Mouse (Mus musculus) liver, embryonic 11.5 days (tissue): Measurements from ENCODE around the gene Gm10912. TPM values are rescaled to one million over a fixed set of nuclear protein-coding genes. Genes with fewer than 3 reads are reported as not detected.
"Not testable (repeated sequence)": the region's sequence is repeated elsewhere in the genome, so short reads cannot be mapped to it uniquely, and the experiment has no call there.

Source experiments
- ATAC-seq: fragments of 200-750 bp; cut with Nextera tagmentation; replicated peaks from 2 replicates; pipeline ENCODE4 v1.8.0; 2017; ENCODE audit warnings: moderate number of reproducible peaks, mild to moderate bottlenecking, moderate TSS enrichment, moderate library complexity; ENCODE audit not compliant: low FRiP score
- DNase-seq: peaks from one replicate; pipeline ENCODE4 v3.0.0-alpha.2; 2017; ENCODE audit warnings: low spot score
- H3K27ac ChIP-seq: fragments of 300-500 bp; sonication (generic); 2 replicates; pipeline ENCODE4 v1.5.1; 2014; ENCODE audit warnings: mild to moderate bottlenecking, low read depth, low read length, control low read depth
- H3K27me3 ChIP-seq: fragments of 300-500 bp; sonication (generic); replicated peaks from 2 replicates; pipeline ENCODE4 v1.6.1; 2014; ENCODE audit warnings: low read length, mixed read lengths; ENCODE audit not compliant: control insufficient read depth, insufficient read depth
- H3K36me3 ChIP-seq: fragments of 300-500 bp; sonication (generic); 2 replicates; pipeline ENCODE4 v1.6.1; 2014; ENCODE audit warnings: mild to moderate bottlenecking, low read length, moderate library complexity, mixed read lengths; ENCODE audit not compliant: control insufficient read depth, insufficient read depth
- H3K4me1 ChIP-seq: fragments of 300-500 bp; sonication (generic); replicated peaks from 2 replicates; pipeline ENCODE4 v1.6.1; 2014; ENCODE audit warnings: low read length, mixed read lengths; ENCODE audit not compliant: control insufficient read depth, insufficient read depth
- H3K4me2 ChIP-seq: fragments of 300-500 bp; sonication (generic); 2 replicates; pipeline ENCODE4 v1.6.1; 2014; ENCODE audit warnings: mild to moderate bottlenecking, control low read depth, moderate library complexity
- H3K4me3 ChIP-seq: fragments of 300-500 bp; sonication (generic); 2 replicates; pipeline ENCODE4 v1.5.1; 2014; ENCODE audit warnings: low read depth, low read length, control low read depth
- H3K9ac ChIP-seq: fragments of 300-500 bp; sonication (generic); 2 replicates; pipeline ENCODE4 v1.6.1; 2014; ENCODE audit warnings: low read depth, low read length, control low read depth
- H3K9me3 ChIP-seq: fragments of 300-500 bp; sonication (generic); 2 replicates; pipeline ENCODE4 v1.6.1; 2016; ENCODE audit warnings: low read length, inconsistent platforms, mixed read lengths; ENCODE audit not compliant: control insufficient read depth
- WGBS: fragments of 180-500 bp; shearing (Covaris S2); extraction: QIAGEN DNeasy Blood & Tissue Kit; methylation state at CpG from one replicate; pipeline ENCODE4 v1.1.7; 2014; 5-methylcytosine and 5-hydroxymethylcytosine counted together
- polyA plus RNA-seq: library from polyadenylated mRNA; unstranded; fragments of >200 nt; fragmentation: Nextera tagmentation; extraction: Ambion mirVana; gene quantifications from 2 replicates; pipeline ENCODE4 v1.2.1, GENCODE M21; 2014

The Gm10912 gene
- polyA plus RNA-seq, 1 experiment from 2014 or later = not detected

DNA sequence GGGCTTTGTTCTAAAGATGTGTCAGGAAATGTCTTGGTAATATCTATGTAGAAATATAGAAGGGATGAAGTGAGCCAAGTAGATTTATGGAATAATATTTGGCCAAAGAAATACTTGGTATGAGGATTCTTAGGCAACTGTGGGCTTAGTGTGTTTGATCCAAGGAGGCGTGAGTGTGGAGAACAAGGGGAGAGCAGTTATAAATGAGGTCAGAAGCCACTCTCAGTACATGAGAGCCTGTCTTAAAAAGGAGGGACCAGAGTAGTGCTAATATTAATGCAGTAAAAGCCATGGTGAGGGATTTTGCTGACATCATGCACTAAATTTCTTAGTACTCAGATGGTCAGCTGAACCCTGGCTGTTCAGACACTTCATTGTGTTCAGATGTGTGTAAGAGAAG, 7.2 kb upstream of the Gm10912 start:
- H3K4me1 ChIP-seq = no peaks in the 10 kb centered on the region; the same call in 1 of the 2 replicates
- no peaks in the 10 kb centered on the region for H3K9me3 ChIP-seq
- no peak for DNase-seq
- no peak overlapping the region for H3K9ac ChIP-seq
- H3K4me3 ChIP-seq = no peak overlapping the region
- WGBS = 85% methylated on average over 1 of the region's 1 CpGs
- peaks cover 26% of the 10 kb centered on the region for H3K36me3 ChIP-seq
- no peak for ATAC-seq
- H3K27me3 ChIP-seq = no peaks in the 10 kb centered on the region
- no peak overlapping the region for H3K27ac ChIP-seq
- no peak overlapping the region for H3K4me2 ChIP-seq

DNA sequence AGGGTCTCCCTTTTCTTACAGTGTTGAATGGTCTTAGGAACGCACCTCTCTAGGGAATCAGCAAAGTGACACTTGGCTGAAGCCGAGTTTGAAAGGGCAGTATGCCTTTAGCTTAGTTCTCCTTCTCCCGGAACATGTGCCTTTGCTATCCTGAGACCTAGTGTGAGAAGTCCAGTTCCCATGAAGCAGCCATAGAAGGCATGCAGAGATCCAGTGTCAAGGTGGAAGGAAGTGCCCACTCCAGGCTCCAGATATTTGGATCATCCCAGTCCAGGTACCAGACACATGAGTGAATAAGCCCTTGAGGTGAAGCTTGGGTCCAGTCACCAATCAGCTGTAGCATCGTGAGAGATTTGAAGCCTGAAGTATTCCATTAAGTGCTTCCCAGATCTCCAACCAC, 6.7 kb upstream of the Gm10912 start:
- Histone ChIP-seq H3K4me3 (no peak overlapping the region), H3K27ac (no peak overlapping the region), H3K4me2 (no peak overlapping the region), H3K9ac (no peak overlapping the region), H3K27me3 (no peaks in the 10 kb centered on the region), H3K36me3 (peaks cover 26% of the 10 kb centered on the region), H3K4me1 (peaks cover 2% of the 10 kb centered on the region), H3K9me3 (no peaks in the 10 kb centered on the region)
- DNase-seq (no peak), ATAC-seq (no peak)
- 93% methylated on average over 4 of the region's 4 CpGs for WGBS

DNA sequence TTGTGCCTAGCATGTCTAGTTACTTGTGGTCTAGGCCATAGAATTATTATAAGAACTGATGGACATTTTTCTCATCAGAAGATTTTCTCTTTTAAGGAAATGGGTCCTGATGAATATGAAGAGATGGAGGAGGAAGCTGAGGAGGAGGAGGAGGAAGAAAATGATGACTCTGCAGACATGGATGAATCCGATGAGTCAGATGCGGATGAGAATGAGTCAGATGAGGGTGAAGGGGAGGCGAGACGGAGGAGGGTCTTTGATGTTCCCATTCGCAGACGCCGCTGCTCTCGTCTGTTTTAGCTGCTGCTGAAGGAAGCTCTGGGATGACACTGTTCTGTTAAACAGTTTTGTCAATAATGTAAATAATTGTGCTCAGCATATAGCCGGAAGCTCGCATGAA, 5.8 kb upstream of the Gm10912 start:
- no peak for DNase-seq
- no peak for ATAC-seq
- Histone ChIP-seq H3K9me3 (no peaks in the 10 kb centered on the region), H3K36me3 (peaks cover 22% of the 10 kb centered on the region), H3K27me3 (no peaks in the 10 kb centered on the region), H3K9ac (no peak overlapping the region), H3K27ac (no peak overlapping the region; the same call in 1 of the 2 replicates), H3K4me3 (no peak overlapping the region), H3K4me1 (peaks cover 5% of the 10 kb centered on the region), H3K4me2 (no peak overlapping the region)
- WGBS = 88% methylated on average over 10 of the region's 10 CpGs

DNA sequence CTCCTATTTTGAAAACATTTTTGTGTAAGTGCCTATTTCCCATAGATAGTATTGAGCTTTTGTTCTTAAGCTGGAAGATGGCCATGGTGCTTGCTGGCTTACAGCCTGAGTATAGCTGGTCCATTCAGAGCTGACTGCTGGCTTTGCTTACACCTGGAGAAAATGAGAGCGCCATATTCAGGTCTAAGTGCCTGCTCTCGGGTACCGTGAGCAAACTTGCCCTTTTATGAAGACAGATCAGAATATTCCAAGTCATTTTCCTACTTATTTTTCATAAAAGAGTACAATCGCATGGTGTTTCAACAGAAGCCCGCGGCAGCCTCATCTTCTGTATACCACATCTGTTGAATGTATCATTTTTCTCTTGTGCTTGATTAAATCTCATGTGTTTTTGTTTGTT, 4.6 kb upstream of the Gm10912 start:
- Histone ChIP-seq H3K9ac (no peak overlapping the region), H3K4me2 (no peak overlapping the region), H3K9me3 (no peaks in the 10 kb centered on the region), H3K36me3 (peaks cover 16% of the 10 kb centered on the region), H3K27me3 (no peaks in the 10 kb centered on the region), H3K27ac (no peak overlapping the region), H3K4me3 (no peak overlapping the region), H3K4me1 (peaks cover 5% of the 10 kb centered on the region)
- ATAC-seq (no peak), DNase-seq (no peak)
- WGBS = 96% methylated on average over 6 of the region's 6 CpGs

DNA sequence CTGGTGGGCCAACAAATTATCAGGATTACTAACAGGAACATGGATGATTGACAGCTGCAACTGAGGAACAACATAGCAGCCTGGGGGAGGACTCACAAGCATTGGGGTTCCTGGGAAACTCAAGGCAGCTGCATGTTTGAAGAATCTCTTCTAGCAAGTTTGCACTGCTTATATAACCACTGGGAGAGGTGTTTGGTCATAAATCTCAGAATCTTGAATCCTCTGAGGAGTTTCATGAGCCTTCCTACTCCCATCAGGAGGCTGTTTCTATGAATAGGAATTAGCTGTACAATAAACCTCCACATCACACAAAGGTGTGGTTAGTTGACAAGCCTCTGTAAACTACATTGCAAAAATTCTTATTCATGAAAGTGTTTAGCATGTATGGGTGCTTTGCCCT, 3.0 kb upstream of the Gm10912 start:
- no peaks in the 10 kb centered on the region for H3K27me3 ChIP-seq
- H3K9me3 ChIP-seq = no peaks in the 10 kb centered on the region
- H3K4me2 ChIP-seq = no peak overlapping the region
- no peak overlapping the region for H3K27ac ChIP-seq
- ATAC-seq = no peak
- no peak overlapping the region for H3K9ac ChIP-seq
- no peak for DNase-seq
- H3K4me1 ChIP-seq = peaks cover 5% of the 10 kb centered on the region
- no peak overlapping the region for H3K4me3 ChIP-seq
- peaks cover 16% of the 10 kb centered on the region for H3K36me3 ChIP-seq

DNA sequence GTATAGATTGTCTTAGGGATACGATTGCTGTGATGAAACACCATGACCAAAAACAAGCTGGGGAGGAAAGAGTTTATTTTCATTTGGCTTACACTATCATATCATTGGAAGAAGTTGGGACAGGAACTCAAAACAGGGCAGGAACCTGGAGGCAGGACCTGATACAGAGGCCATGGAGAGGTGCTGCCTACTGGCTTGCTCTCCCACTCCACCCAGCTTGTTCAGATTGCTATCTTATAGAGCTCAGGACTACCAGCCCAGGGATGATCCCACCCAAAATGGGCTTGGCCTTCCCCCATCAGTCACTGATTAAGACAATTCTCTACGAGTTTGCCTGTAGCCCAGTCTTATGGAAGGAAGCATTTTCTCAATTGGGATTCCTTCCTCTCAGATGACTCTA, 1.5 kb upstream of the Gm10912 start:
- Histone ChIP-seq H3K4me1 (peaks cover 5% of the 10 kb centered on the region; the same call in 1 of the 2 replicates), H3K27ac (no peak overlapping the region)
- peak; percentile 60; the same call in 1 of the 2 replicates for ATAC-seq

DNA sequence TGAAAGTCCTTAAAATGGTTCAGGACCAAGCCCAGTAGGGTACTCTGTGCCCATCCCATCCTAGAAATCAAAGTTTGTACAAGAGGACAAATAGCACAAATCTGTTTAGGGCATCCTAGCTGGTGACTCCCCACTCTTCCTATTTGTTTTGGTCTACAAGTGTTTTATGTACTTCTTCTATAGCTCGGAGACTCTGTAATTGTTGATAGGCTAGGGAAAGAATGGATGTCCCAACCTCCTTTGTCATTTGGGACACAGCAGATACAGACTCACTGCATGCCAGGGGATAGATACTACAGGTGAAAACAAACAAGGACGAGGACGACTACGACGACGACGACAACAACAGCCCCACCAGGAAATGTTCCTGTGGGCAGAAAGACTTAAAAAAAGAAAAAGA, 2.8 kb downstream of the Gm10912 start, which contains the start of gene Gm10799:
TSS of gene Gm10799 (minus strand) at position 101 of the 400 bp plus-strand sequence.
- not testable (repeated sequence) for ATAC-seq, H3K4me2 ChIP-seq, H3K9ac ChIP-seq, H3K36me3 ChIP-seq, H3K9me3 ChIP-seq, H3K4me1 ChIP-seq, H3K27me3 ChIP-seq, H3K27ac ChIP-seq, DNase-seq, H3K4me3 ChIP-seq
- WGBS = 62% methylated on average over 7 of the region's 7 CpGs

More for the DNA sequence above, 1.5 kb upstream of the Gm10912 start:
- no peaks in the 10 kb centered on the region for H3K27me3 ChIP-seq
- H3K4me3 ChIP-seq = no peak overlapping the region
- H3K9me3 ChIP-seq = no peaks in the 10 kb centered on the region
- H3K4me2 ChIP-seq = no peak overlapping the region
- no peak for DNase-seq
- 66% methylated on average over 2 of the region's 2 CpGs for WGBS
- H3K9ac ChIP-seq = no peak overlapping the region
- H3K36me3 ChIP-seq = peaks cover 14% of the 10 kb centered on the region

DNA sequence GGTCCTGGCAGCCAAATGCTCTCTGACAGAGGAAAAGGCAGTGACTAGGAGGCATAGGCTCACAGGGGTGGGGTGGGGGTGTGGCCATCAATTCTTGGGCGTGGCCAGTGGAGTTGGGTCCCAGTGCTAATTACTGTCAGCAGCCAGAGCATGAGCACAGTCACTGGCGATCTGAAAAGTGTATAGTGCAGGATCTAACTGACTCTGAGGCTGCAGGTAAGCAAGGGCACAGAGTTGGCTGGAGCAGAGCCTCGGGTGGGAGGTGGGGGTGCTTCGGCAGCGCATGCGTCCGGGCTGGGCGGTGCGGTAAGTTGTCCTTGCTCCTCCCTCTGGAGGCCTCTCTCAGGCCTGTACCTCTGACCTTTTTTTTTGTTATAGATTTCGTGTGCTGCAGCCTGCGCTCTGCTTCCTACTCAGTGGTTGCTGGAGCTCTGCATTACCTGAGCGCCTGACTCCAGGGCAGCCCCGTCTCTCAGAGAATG, 4.1 kb downstream of the Gm10912 start, which contains the start of gene Cd59b:
TSS of gene Cd59b (plus strand) at position 146 of the 482 bp plus-strand sequence.
- no peaks in the 10 kb centered on the region for H3K27me3 ChIP-seq
- H3K27ac ChIP-seq = peak within 1 kb of the TSS; percentile 90
- DNase-seq = peak; percentile 80
- no peaks in the 10 kb centered on the region for H3K4me1 ChIP-seq
- peak within 1 kb of the TSS; percentile 73 for H3K4me2 ChIP-seq
- WGBS = 13% methylated on average over 13 of the region's 13 CpGs
- ATAC-seq = peak; percentile 95
- H3K4me3 ChIP-seq = peak within 1 kb of the TSS; percentile 49
- H3K36me3 ChIP-seq = no peaks in the 10 kb centered on the region
- peak within 1 kb of the TSS; percentile 57 for H3K9ac ChIP-seq
- no peaks in the 10 kb centered on the region for H3K9me3 ChIP-seq

DNA sequence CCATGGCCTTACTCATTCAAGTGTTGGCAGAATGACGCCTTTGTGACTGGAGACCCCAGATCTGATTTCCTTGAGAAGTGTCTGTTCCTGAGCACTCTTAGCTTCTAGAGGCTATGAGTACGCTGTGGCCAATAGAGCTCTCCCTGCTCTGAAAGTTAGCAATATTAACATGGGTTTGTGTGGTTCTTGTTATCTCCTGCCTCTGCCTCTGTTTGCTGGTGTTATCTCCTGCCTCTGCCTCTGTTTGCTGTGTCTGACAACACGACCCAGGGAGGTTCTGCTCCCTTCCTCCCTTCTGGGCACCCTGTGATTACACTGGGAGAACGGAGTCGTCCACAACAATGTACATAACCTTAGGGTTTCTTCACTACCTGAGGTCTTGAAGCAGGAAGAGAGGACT, 12.7 kb downstream of the Gm10912 start:
- H3K4me3 ChIP-seq, H3K36me3 ChIP-seq, H3K9ac ChIP-seq, H3K4me1 ChIP-seq, H3K9me3 ChIP-seq, DNase-seq, H3K27me3 ChIP-seq: not testable (repeated sequence)
- ATAC-seq = peak; percentile 99
- WGBS = 28% methylated on average over 5 of the region's 5 CpGs
- Histone ChIP-seq H3K4me2 (peak overlapping the region; percentile 53), H3K27ac (peak overlapping the region; percentile 84)
